Mouse (Mus musculus) forebrain, embryonic 11.5 days (tissue): ENCODE measurements around the gene Rabggta. TPM values are rescaled to one million over a fixed set of nuclear protein-coding genes. Genes with fewer than 3 reads are reported as not detected.

Experiments used
- ATAC-seq: fragments of 200-750 bp; cut with Nextera tagmentation; replicated peaks from 2 replicates; pipeline ENCODE4 v1.8.0; 2017; ENCODE audit warnings: moderate TSS enrichment; ENCODE audit not compliant: low FRiP score
- DNase-seq: peaks from one replicate; pipeline ENCODE4 v3.0.0-alpha.2; 2017; ENCODE audit warnings: low spot score
- H3K27ac ChIP-seq: fragments of 300-500 bp; sonication (generic); 2 replicates; pipeline ENCODE4 v1.5.1; 2014; ENCODE audit warnings: low read depth, low read length
- H3K27me3 ChIP-seq: fragments of 300-500 bp; sonication (generic); 2 replicates; pipeline ENCODE4 v1.6.1; 2014; ENCODE audit warnings: mild to moderate bottlenecking, low read length, mixed read lengths; ENCODE audit not compliant: control insufficient read depth, insufficient read depth
- H3K36me3 ChIP-seq: fragments of 300-500 bp; sonication (generic); 2 replicates; pipeline ENCODE4 v1.6.1; 2014; ENCODE audit warnings: mild to moderate bottlenecking, low read length, moderate library complexity, mixed read lengths; ENCODE audit not compliant: control insufficient read depth, insufficient read depth
- H3K4me1 ChIP-seq: fragments of 300-500 bp; sonication (generic); replicated peaks from 2 replicates; pipeline ENCODE4 v1.6.1; 2014; ENCODE audit warnings: low read length, mixed read lengths; ENCODE audit not compliant: control insufficient read depth, insufficient read depth
- H3K4me2 ChIP-seq: fragments of 300-500 bp; sonication (generic); 2 replicates; pipeline ENCODE4 v1.6.1; 2014; ENCODE audit warnings: low read depth, mild to moderate bottlenecking, low read length, moderate library complexity, mixed read lengths; ENCODE audit not compliant: severe bottlenecking
- H3K4me3 ChIP-seq: fragments of 300-500 bp; sonication (generic); 2 replicates; pipeline ENCODE4 v1.5.1; 2014; ENCODE audit warnings: low read depth, low read length
- H3K9ac ChIP-seq: fragments of 300-500 bp; sonication (generic); 2 replicates; pipeline ENCODE4 v1.6.1; 2014; ENCODE audit warnings: low read length
- H3K9me3 ChIP-seq: fragments of 300-500 bp; sonication (generic); 2 replicates; pipeline ENCODE4 v1.6.1; 2016; ENCODE audit warnings: low read length, mixed read lengths; ENCODE audit not compliant: control insufficient read depth
- whole genome bisulfite sequencing: fragments of 180-500 bp; shearing (Covaris S2); extraction: QIAGEN DNeasy Blood & Tissue Kit; methylation state at CpG from one replicate; pipeline ENCODE4 v1.1.7; 2014; 5-methylcytosine and 5-hydroxymethylcytosine counted together
- polyA plus RNA-seq: library from polyadenylated mRNA; unstranded; fragments of >200 nt; fragmentation: Nextera tagmentation; extraction: Ambion mirVana; gene quantifications from 2 replicates; pipeline ENCODE4 v1.2.1, GENCODE M21; 2014

Rabggta gene
- polyA plus RNA-seq, 1 experiment from 2014 or later: 23.4 TPM

- Histone ChIP-seq H3K27ac (no peak overlapping the region), H3K4me3 (no peak overlapping the region), H3K27me3 (no peaks in the 10 kb centered on the region), H3K4me2 (no peak overlapping the region), H3K4me1 (no peaks in the 10 kb centered on the region), H3K36me3 (no peaks in the 10 kb centered on the region), H3K9me3 (no peaks in the 10 kb centered on the region), H3K9ac (no peak overlapping the region)
- DNase-seq (no peak), ATAC-seq (no peak)
- WGBS: 54% methylated on average over 9 of the region's 9 CpGs
Observed at GRCm38 (mm10) chr14:55701131-55701530, 20.9 kb downstream of the Rabggta start.

- H3K4me3 ChIP-seq: no peak overlapping the region
- no peak overlapping the region for H3K4me2 ChIP-seq
- H3K27ac ChIP-seq: no peak overlapping the region
- DNase-seq (no peak), ATAC-seq (no peak)
- H3K36me3 ChIP-seq: no peaks in the 10 kb centered on the region
- no peak overlapping the region for H3K9ac ChIP-seq
- no peaks in the 10 kb centered on the region for H3K4me1 ChIP-seq
- H3K9me3 ChIP-seq: no peaks in the 10 kb centered on the region; the same call in 1 of the 2 replicates
- H3K27me3 ChIP-seq: no peaks in the 10 kb centered on the region
- 81% methylated on average over 4 of the region's 4 CpGs for WGBS
Observed at GRCm38 (mm10) chr14:55697226-55697625, 24.8 kb downstream of the Rabggta start.

- Histone ChIP-seq H3K9ac (no peak overlapping the region), H3K4me2 (no peak overlapping the region), H3K4me1 (no peaks in the 10 kb centered on the region), H3K27me3 (no peaks in the 10 kb centered on the region), H3K27ac (no peak overlapping the region), H3K36me3 (no peaks in the 10 kb centered on the region), H3K9me3 (no peaks in the 10 kb centered on the region; the same call in 1 of the 2 replicates), H3K4me3 (no peak overlapping the region)
- ATAC-seq (no peak), DNase-seq (no peak)
- WGBS: 81% methylated on average over 10 of the region's 10 CpGs
Observed at GRCm38 (mm10) chr14:55689433-55689832, 32.6 kb downstream of the Rabggta start.

GRCm38 (mm10) chr14:55682118-55682493 is 40.0 kb downstream of the Rabggta start:
- Histone ChIP-seq H3K4me2 (peak overlapping the region; percentile 79), H3K4me1 (peaks cover 5% of the 10 kb centered on the region), H3K27ac (no peak overlapping the region), H3K9ac (peak overlapping the region; percentile 82), H3K9me3 (no peaks in the 10 kb centered on the region), H3K4me3 (peak overlapping the region; percentile 68), H3K36me3 (peaks cover 8% of the 10 kb centered on the region; the same call in 1 of the 2 replicates), H3K27me3 (no peaks in the 10 kb centered on the region)
- no peak for DNase-seq
- 18% methylated on average over 3 of the region's 3 CpGs for WGBS
- peak; percentile 59; the same call in 1 of the 2 replicates for ATAC-seq

GRCm38 (mm10) chr14:55681160-55682117 is 40.6 kb downstream of the Rabggta start, which contains the start of gene Tinf2:
Gene Tinf2, minus strand, starts transcription at chr14:55681820.
- peak; percentile 98 for ATAC-seq
- H3K27ac ChIP-seq: peak within 1 kb of the TSS; percentile 53
- WGBS: under 1% methylated on average over 66 of the region's 66 CpGs

GRCm38 (mm10) chr14:55677615-55678014 is 44.4 kb downstream of the Rabggta start:
- H3K9me3 ChIP-seq: no peaks in the 10 kb centered on the region
- no peak for DNase-seq
- peaks cover 8% of the 10 kb centered on the region; the same call in 1 of the 2 replicates for H3K36me3 ChIP-seq
- H3K4me3 ChIP-seq: no peak overlapping the region
- no peak overlapping the region for H3K4me2 ChIP-seq
- H3K27me3 ChIP-seq: no peaks in the 10 kb centered on the region
- H3K27ac ChIP-seq: no peak overlapping the region
- H3K4me1 ChIP-seq: peaks cover 5% of the 10 kb centered on the region
- WGBS: 86% methylated on average over 4 of the region's 4 CpGs
- ATAC-seq: no peak
- no peak overlapping the region for H3K9ac ChIP-seq

More at GRCm38 (mm10) chr14:55681160-55682117, 40.6 kb downstream of the Rabggta start, which contains the start of gene Tinf2:
- Histone ChIP-seq H3K4me2 (peak within 1 kb of the TSS; percentile 79), H3K9ac (peak within 1 kb of the TSS; percentile 82), H3K27me3 (no peaks in the 10 kb centered on the region), H3K4me3 (peak within 1 kb of the TSS; percentile 68), H3K36me3 (peaks cover 8% of the 10 kb centered on the region; the same call in 1 of the 2 replicates), H3K4me1 (peaks cover 5% of the 10 kb centered on the region), H3K9me3 (no peaks in the 10 kb centered on the region)
- DNase-seq: peak; percentile 98

- Histone ChIP-seq H3K9ac (peak overlapping the region; percentile 38), H3K4me1 (0 out of 2 replicates have a peak, but pooled peaks cover 2% of the 10 kb centered on the region), H3K27ac (no peak overlapping the region), H3K9me3 (no peaks in the 10 kb centered on the region), H3K4me3 (peak overlapping the region; percentile 83), H3K4me2 (peak overlapping the region; percentile 54), H3K27me3 (no peaks in the 10 kb centered on the region), H3K36me3 (no peaks in the 10 kb centered on the region; the same call in 1 of the 2 replicates)
- WGBS: 83% methylated on average over 7 of the region's 7 CpGs
- no peak for ATAC-seq
- no peak for DNase-seq
Observed at GRCm38 (mm10) chr14:55672741-55673060, 49.4 kb downstream of the Rabggta start.

GRCm38 (mm10) chr14:55671833-55672740 is 50.0 kb downstream of the Rabggta start, which contains the start of the genes Gmpr2 and Nedd8:
Gene Gmpr2, plus strand, starts transcription at chr14:55671941.
Gene Nedd8, minus strand, starts transcription at chr14:55672124.
- Histone ChIP-seq H3K27ac (peak within 1 kb of the TSS; percentile 79), H3K36me3 (no peaks in the 10 kb centered on the region; the same call in 1 of the 2 replicates), H3K4me3 (peak within 1 kb of the TSS; percentile 83), H3K4me2 (peak within 1 kb of the TSS; percentile 54), H3K27me3 (no peaks in the 10 kb centered on the region), H3K9me3 (no peaks in the 10 kb centered on the region), H3K4me1 (0 out of 2 replicates have a peak, but pooled peaks cover 2% of the 10 kb centered on the region), H3K9ac (peak within 1 kb of the TSS; percentile 76)
- ATAC-seq: peak; percentile 96
- DNase-seq: peak; percentile 91
- 1% methylated on average over 38 of the region's 38 CpGs for WGBS
